9 mouse cellular contexts compared by ENCODE assay signal in genomic region chr11:44581277-44581683, GRCm38 (mm10). TPM values are rescaled to one million over a fixed set of nuclear protein-coding genes. Genes with fewer than 3 reads are reported as not detected.
DNase-seq lines count a peak whose midpoint lies in the region; TF ChIP-seq lines count a peak whose summit lies in the region.
"Had no signal": no experiment of that assay in that cellular context is flagged by ENCODE, and none has a peak within 500 bp of the region (broad histone marks: within the 10 kb centered on the region; RNA-seq: fewer than 3 reads in every experiment).

No protein-coding gene starts in this region.

- no peaks in the 10 kb centered on the region for H3K4me1 ChIP-seq in MEL (ENCODE audit: control insufficient read depth in 1 of 2, insufficient read depth in 2 of 2, low read length in 2 of 2)
- no peaks in the 10 kb centered on the region for H3K4me1 ChIP-seq in cerebellum, adult 2 months (ENCODE audit: control insufficient read depth, insufficient read depth, low read length)
- H3K4me1 ChIP-seq: neural tube, embryonic 12.5 days had no signal

- peak; percentile 37 to 62 (median 62) for TF ChIP-seq CTCF in MEL (IDR thresholded peaks at IDR 0.05 in 2 of 3, conservative IDR thresholded peaks at IDR 0.05 in 1 of 3; ENCODE audit: control insufficient read depth in 1 of 3, insufficient read depth in 1 of 3, low read depth in 2 of 3, low read length in 3 of 3, poor library complexity in 1 of 3, severe bottlenecking in 1 of 3)
- TF ChIP-seq CTCF in cerebellum, adult 2 months (IDR thresholded peaks at IDR 0.05; ENCODE audit: borderline replicate concordance, insufficient read depth, low read depth, low read length): peak; percentile 52; the same call in 1 of the 2 replicates

- H3K9me3 ChIP-seq in MEL (replicated peaks; ENCODE audit: insufficient read depth, low read length): no peaks in the 10 kb centered on the region
- H3K9me3 ChIP-seq: neural tube, embryonic 12.5 days had no signal

- H3K27ac ChIP-seq in MEL (ENCODE audit: control insufficient read depth, low read depth, low read length): no peak overlapping the region
- no peak overlapping the region for H3K27ac ChIP-seq in cerebellum, adult 2 months (ENCODE audit: insufficient read depth, low read length)
- H3K27ac ChIP-seq: neural tube, embryonic 12.5 days had no signal

- H3K27me3 ChIP-seq in MEL (ENCODE audit: control insufficient read depth in 1 of 2, insufficient read depth in 2 of 2, low read length in 2 of 2): no peaks in the 10 kb centered on the region
- H3K27me3 ChIP-seq in cerebellum, adult 2 months (ENCODE audit: control insufficient read depth, insufficient read depth, low read length): no peaks in the 10 kb centered on the region
- H3K27me3 ChIP-seq: neural tube, embryonic 12.5 days had no signal

- no peaks in the 10 kb centered on the region for H3K36me3 ChIP-seq in MEL (ENCODE audit: control insufficient read depth in 1 of 2, insufficient read depth in 2 of 2, low read length in 2 of 2)
- H3K36me3 ChIP-seq: neural tube, embryonic 12.5 days had no signal

- no peak for TF ChIP-seq POLR2A in MEL (IDR thresholded peaks at IDR 0.05; ENCODE audit: control insufficient read depth in 1 of 2, insufficient read depth in 1 of 2, low read depth in 1 of 2, low read length in 2 of 2, poor library complexity in 1 of 2)
- TF ChIP-seq POLR2A in cerebellum, adult 2 months (IDR thresholded peaks at IDR 0.05; ENCODE audit: borderline replicate concordance, insufficient read depth, low read length): no peak

- TF ChIP-seq RAD21 in MEL (IDR thresholded peaks at IDR 0.05; ENCODE audit: low read depth, low read length): peak; percentile 64

- no peak for TF ChIP-seq EP300 in MEL (IDR thresholded peaks at IDR 0.05; ENCODE audit: low read depth in 1 of 2, low read length in 2 of 2)

- H3K79me2 ChIP-seq in MEL (ENCODE audit: control insufficient read depth, insufficient read depth, low read length, poor library complexity): no peaks in the 10 kb centered on the region

- WGBS in cerebellum, adult 2 months: 33% methylated on average over 11 of the region's 11 CpGs
- WGBS in large intestine, adult 2 months: 9% methylated on average over 11 of the region's 11 CpGs

- H3K9ac ChIP-seq in MEL (ENCODE audit: control insufficient read depth, low read depth, low read length, poor library complexity, severe bottlenecking): no peak overlapping the region; the same call in 1 of the 2 replicates
- H3K9ac ChIP-seq: neural tube, embryonic 12.5 days had no signal

- DNase-seq in gastrocnemius, adult 18-20 months (ENCODE audit: low spot score): peak; percentile 58
- DNase-seq in gastrocnemius, postnatal 10 days: no peak
- peak; percentile 84 for DNase-seq in MEL (ENCODE audit: low read depth, low spot score)
- peak; percentile 45 to 51 for DNase-seq in cerebellum, adult 2 months
- DNase-seq in heart, adult 9 months (ENCODE audit: low spot score in 2 of 2): peak; percentile 46 to 47
- peak; percentile 51 for DNase-seq in large intestine, adult 2 months (ENCODE audit: low read depth, low spot score)
- DNase-seq in retina, adult 2 months (ENCODE audit: low read depth, low spot score): peak; percentile 9
- DNase-seq in urinary bladder, postnatal 10 days (ENCODE audit: low spot score): no peak

- H3K4me3 ChIP-seq in MEL (ENCODE audit: control insufficient read depth in 1 of 2, insufficient read depth in 1 of 2, low read depth in 2 of 2, low read length in 2 of 2): peak overlapping the region; percentile 34 to 37; a peak in 3 of 4 replicates
- no peak overlapping the region for H3K4me3 ChIP-seq in cerebellum, adult 2 months (replicated peaks; ENCODE audit: insufficient read depth, low read depth, low read length)
- H3K4me3 ChIP-seq: neural tube, embryonic 12.5 days had no signal

TF ChIP-seq in MEL, 35 proteins besides CTCF, POLR2A, EP300 and RAD21:
- TF ChIP-seq SMC3 (IDR thresholded peaks at IDR 0.05; ENCODE audit: low read depth, low read length): peak; percentile 68
- peak; percentile 63; the same call in 1 of the 2 replicates for TF ChIP-seq ZC3H11A (IDR thresholded peaks at IDR 0.05; ENCODE audit: low read depth, low read length)
- TF ChIP-seq MAZ (IDR thresholded peaks at IDR 0.05; ENCODE audit: low read depth, low read length): 0 out of 2 replicates have a peak, but pooled peaks have one; percentile 23
- TF ChIP-seq ZMIZ1 (IDR thresholded peaks at IDR 0.05; ENCODE audit: low read depth, low read length): no peak
- TF ChIP-seq MYC (IDR thresholded peaks at IDR 0.05; ENCODE audit: low read depth, low read length): no peak
- peak; percentile 17; the same call in 1 of the 2 replicates for TF ChIP-seq USF1 (IDR thresholded peaks at IDR 0.05; ENCODE audit: low read depth, low read length)
- peak; percentile 81 for TF ChIP-seq TBP (IDR thresholded peaks at IDR 0.05; ENCODE audit: low read depth, low read length)
TF ChIP-seq in MEL: peak in this region for 5.

RNA-seq across cellular contexts. Expression of gene Ebf1, which starts 35.8 kb away (rescaled TPM):
- total RNA-seq in gastrocnemius, adult 18-20 months (2021): 1 to 10 TPM; 5.5 to 8.2 TPM
- 10 to 100 TPM; 25.8 to 36.2 TPM for total RNA-seq in gastrocnemius, postnatal 10 days (2021)
- not detected in 2 replicates for total RNA-seq in MEL (2012; rRNA removed)
- polyA plus RNA-seq in MEL (2012; ENCODE audit: insufficient read depth in 1 of 2, insufficient read length in 2 of 2, low read depth in 1 of 2, low replicate concordance in 2 of 2, missing spikeins in 1 of 2): under 1 TPM in 1 of 2 experiments, not detected in 1; 0.04 TPM
- polyA plus RNA-seq in cerebellum, adult 2 months (2012; rRNA removed): 24.9 and 26.2 TPM in 2 replicates
- polyA plus RNA-seq in large intestine, adult 2 months (2012; rRNA removed): 2.8 and 4.3 TPM in 2 replicates

Comparison
In these comparisons a context has a peak if more than half of its experiments do, and no peak if none do; other contexts are left out.
1. DNase-seq: peak in gastrocnemius, adult 18-20 months (single experiment), MEL (single experiment), cerebellum, adult 2 months (2 of 2), heart, adult 9 months (2 of 2), large intestine, adult 2 months (single experiment) and retina, adult 2 months (single experiment); none in gastrocnemius, postnatal 10 days (single experiment) and urinary bladder, postnatal 10 days (single experiment).